Mouse (Mus musculus) B cell, adult (primary cell): ENCODE measurements around the gene Ttc21a. TPM values are rescaled to one million over a fixed set of nuclear protein-coding genes. Genes with fewer than 3 reads are reported as not detected.

Source experiments
- total RNA-seq: library from RNA; stranded (reverse); gene quantifications from 4 replicates; pipeline ENCODE4 v1.2.4, GENCODE M21; 2023; ENCODE audit not compliant: inconsistent age

Ttc21a gene
- not detected in 4 replicates for total RNA-seq

GRCm38 (mm10) chr9:119937005-119937773 is at the start of gene Ttc21a, which contains the start of gene Gorasp1:
Gene Ttc21a (plus strand): TSS chr9:119937606.
Gene Gorasp1 (minus strand): TSS chr9:119937565.

DNA sequence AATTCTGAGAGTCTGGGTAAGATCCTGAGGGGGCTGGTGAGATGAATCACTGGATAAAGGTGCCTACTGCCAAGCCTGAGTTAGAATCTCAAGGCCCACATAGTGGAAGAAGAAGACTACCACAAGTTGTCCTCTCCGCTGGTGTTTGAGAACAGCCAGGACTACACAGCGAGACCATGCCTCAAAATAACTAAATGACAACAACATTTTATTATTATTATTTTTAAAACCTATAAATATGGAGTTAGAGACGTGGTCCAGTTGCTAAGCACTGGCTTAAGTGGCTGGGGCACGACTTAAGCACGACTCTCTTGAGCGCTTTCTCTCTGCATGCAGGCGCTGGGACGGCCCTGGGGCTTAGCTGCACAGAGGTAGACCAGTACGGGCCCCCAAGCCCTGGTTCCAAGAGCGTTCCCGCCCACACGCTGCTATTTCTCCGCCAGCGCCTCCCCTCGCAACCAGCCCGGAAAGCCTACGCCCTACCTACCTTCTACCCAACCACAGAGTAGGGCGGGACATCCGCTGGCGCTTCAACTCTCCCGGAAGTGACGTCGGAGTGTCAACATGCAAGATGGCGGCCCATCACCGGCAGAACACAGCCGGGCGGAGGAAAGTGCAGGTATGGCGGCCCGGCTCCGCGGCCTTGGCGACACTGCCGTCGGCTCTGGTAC is 42.9 kb upstream of the Ttc21a start, which contains the start of gene Wdr48:
Gene Wdr48, plus strand, starts transcription at position 540 of the 671 bp plus-strand sequence.

DNA sequence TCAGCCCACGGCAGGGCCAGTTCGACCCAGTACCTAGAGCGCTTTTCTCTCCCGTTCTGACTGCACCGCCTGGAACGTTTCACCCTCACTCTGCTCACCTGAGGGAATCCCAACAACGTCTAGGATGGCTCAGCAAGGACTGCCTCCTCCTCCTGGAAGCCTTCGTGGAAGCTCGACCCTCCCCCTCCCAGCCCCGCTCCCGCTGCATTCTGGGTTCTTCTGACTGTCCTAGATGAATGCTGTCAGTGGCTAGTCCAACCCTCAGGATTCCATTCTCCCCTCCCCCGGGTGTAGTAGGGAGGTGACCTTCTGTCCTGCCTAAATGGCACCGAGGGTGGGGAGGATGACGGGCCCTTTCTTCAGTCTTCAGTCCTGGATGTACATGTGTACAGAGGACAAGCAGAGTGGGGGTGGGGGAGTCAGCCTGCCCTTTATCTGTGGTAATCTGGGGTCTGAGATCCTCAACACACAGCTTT is 47.2 kb downstream of the Ttc21a start, which contains the start of gene Csrnp1:
Gene Csrnp1, minus strand, starts transcription at position 123 of the 476 bp plus-strand sequence.

Other genes starting within 250 kb of the Ttc21a start
- gene Scn10a, start 218.3 kb upstream of the Ttc21a start, total RNA-seq, result not detected in 4 replicates
- gene Scn11a, start 112.2 kb upstream of the Ttc21a start, total RNA-seq, result not detected in 4 replicates
- 61.0 to 84.5 TPM (median 72.6 TPM) in 4 replicates for gene Wdr48, start 42.7 kb upstream of the Ttc21a start, total RNA-seq
- 6.8 to 12.8 TPM (median 11.0 TPM) in 4 replicates for gene Gorasp1, start within 50 bp of the Ttc21a start, total RNA-seq
- 318 to 341 TPM (median 335 TPM) in 4 replicates for gene Csrnp1, start 47.1 kb downstream of the Ttc21a start, total RNA-seq
- 0.18 TPM in 2 of 4 replicates, not detected in the others for gene Xirp1, start 86.0 kb downstream of the Ttc21a start, total RNA-seq
- 0.13 to 0.18 TPM (median 0.15 TPM) in 3 of 4 replicates, not detected in the other for gene Cx3cr1, start 132.3 kb downstream of the Ttc21a start, total RNA-seq
- not detected in 4 replicates for gene Ccr8, start 154.5 kb downstream of the Ttc21a start, total RNA-seq
- 32.0 to 35.3 TPM (median 33.4 TPM) in 4 replicates for gene Slc25a38, start 172.8 kb downstream of the Ttc21a start, total RNA-seq
- gene Rpsa, start 190.1 kb downstream of the Ttc21a start, total RNA-seq, result 2,074 to 2,466 TPM (median 2,211 TPM) in 4 replicates
- not detected in 4 replicates for gene Mobp, start 212.1 kb downstream of the Ttc21a start, total RNA-seq